Mouse (Mus musculus): ENCODE data around the gene Gtpbp1.

DNA sequence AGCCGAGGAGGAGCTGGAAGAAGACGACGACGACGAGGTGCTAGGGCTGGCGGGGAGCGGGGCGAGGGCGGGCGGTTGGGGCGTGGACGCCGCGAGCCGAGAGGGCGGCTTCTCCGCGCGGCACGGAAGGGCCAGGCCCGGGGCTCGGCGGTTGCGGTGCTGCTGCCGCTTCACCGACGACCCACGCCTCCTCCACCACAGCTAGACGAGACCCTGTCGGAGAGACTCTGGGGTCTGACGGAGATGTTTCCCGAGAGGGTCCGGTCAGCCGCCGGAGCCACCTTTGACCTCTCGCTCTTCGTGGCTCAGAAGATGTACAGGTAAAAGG lies 19.7 kb upstream of the Gtpbp1 start:
- no peak for TF ChIP-seq CTCF (IDR thresholded peaks at IDR 0.05; ENCODE audit: low read depth)
- TF ChIP-seq EP300 (optimal IDR thresholded peaks at IDR 0.05): no peak
